Mouse (Mus musculus) retina, postnatal 1 day (tissue): ENCODE data around the gene Hmgcr.
A peak's percentile ranks its signal among the peaks of the same experiment; 100 is the strongest.

Experiments used
- DNase-seq: peaks from one replicate; pipeline ENCODE4 v3.0.0-alpha.2; 2012

The Hmgcr gene

GRCm38 (mm10) chr13:96670406-96671077 lies at the start of gene Hmgcr:
Gene Hmgcr, minus strand, starts transcription at chr13:96670936.
- DNase-seq: peak; percentile 99

- no peak for DNase-seq
Observed at GRCm38 (mm10) chr13:96720003-96720402, 49.3 kb upstream of the Hmgcr start.

- no peak for DNase-seq
Observed at GRCm38 (mm10) chr13:96717821-96718220, 47.1 kb upstream of the Hmgcr start.

DNA sequence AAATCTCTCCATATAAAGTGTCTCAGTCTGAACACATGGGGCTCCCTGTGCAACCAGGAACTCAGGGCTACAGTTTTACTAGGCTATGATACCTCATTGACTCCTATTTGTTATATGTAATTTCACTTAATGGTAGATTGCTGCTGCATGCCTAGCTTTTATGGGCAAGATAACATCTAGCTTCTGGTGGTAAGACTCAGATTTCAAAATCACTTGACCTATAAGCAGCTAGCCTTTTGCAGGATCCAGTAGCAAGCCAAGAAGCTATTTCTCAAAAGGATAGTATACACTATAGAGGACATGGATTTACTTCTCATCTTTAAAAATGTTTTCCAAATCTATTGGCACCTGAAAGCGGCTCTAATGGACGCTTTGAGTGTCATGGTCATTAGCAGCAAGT lies 45.6 kb upstream of the Hmgcr start:
- DNase-seq: no peak

- no peak for DNase-seq
Observed at GRCm38 (mm10) chr13:96709269-96710233, 38.8 kb upstream of the Hmgcr start.

- no peak for DNase-seq
Observed at GRCm38 (mm10) chr13:96702567-96703278, 32.0 kb upstream of the Hmgcr start.

DNA sequence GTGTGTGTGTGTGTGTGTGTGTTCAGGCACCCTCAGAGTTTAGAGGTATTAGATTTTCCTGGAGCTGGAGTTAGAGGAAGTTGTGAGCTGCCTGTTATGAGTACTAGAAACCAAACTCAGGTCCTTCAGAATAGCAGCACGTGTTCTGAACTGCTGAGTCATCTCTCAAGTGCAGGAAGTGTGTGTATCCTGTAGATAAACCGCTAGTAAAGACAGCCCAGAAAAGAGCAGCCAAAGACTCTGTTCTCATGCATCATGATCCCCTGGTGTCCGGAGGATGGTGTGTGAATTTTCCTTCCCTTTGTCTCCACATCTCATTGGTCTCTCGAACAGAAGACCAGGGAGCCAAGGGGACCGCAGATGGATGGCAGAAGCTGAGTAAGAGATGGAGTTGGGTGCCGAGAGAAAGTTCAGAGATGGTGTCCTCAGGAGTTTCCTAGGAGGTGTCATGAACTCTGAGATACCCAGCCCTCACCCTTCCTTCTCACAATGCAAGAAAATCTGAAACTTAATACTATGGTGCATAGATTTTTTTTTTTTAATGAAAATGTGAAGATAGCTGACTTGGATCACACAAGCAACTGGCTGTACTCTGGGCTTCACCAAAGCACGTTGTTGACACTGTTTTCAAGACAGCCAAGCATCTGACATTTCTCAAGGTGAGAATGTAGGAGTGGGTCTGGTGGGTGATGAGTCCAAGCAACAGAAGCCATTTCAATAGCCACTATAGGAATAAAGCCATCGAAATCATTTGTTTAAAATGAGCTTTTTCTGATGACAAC lies 27.3 kb upstream of the Hmgcr start:
- no peak for DNase-seq

DNA sequence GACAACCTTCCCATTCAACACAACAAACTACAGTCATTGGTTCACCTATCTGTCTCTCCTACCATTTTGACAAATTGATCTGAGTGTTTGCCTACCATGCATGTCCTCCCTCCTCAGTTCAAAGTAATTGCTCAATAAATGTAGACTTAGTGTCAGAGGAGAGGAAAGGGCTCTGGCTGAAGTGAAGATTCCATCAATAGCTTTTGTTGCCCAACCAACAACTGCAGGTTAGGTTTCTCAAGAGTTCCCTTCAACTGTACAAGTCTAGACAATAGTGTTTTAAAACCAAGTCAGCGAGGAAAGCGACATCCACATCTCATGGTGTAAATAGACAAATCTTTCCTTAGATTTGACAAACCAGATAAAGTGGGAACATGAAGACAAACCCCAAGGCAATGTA lies 24.7 kb upstream of the Hmgcr start:
- no peak for DNase-seq

DNA sequence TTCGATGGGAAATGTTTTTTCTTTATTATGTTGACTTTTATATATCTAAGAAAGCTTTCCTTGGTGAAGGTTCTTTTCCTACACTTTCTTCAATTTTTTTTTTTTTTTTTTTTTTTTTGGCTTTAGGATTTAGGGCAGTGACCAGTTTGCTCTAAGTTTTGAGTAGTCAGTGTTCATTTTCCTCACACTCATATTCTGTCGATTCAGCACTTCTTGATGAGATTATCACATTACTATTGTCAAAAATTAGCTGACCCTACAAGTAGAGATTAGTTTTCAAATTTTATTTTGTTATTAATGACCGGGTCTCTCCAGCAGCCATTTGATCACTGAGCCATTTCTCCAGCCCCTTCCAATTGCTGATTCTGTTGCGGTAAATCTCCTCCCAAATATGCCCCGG lies 19.2 kb upstream of the Hmgcr start:
- DNase-seq: no peak

GRCm38 (mm10) chr13:96687261-96687660 lies 16.5 kb upstream of the Hmgcr start:
- no peak for DNase-seq

- no peak for DNase-seq
Observed at GRCm38 (mm10) chr13:96684779-96685178, 14.0 kb upstream of the Hmgcr start.

GRCm38 (mm10) chr13:96681088-96681620 lies 10.4 kb upstream of the Hmgcr start:
- DNase-seq: no peak

DNA sequence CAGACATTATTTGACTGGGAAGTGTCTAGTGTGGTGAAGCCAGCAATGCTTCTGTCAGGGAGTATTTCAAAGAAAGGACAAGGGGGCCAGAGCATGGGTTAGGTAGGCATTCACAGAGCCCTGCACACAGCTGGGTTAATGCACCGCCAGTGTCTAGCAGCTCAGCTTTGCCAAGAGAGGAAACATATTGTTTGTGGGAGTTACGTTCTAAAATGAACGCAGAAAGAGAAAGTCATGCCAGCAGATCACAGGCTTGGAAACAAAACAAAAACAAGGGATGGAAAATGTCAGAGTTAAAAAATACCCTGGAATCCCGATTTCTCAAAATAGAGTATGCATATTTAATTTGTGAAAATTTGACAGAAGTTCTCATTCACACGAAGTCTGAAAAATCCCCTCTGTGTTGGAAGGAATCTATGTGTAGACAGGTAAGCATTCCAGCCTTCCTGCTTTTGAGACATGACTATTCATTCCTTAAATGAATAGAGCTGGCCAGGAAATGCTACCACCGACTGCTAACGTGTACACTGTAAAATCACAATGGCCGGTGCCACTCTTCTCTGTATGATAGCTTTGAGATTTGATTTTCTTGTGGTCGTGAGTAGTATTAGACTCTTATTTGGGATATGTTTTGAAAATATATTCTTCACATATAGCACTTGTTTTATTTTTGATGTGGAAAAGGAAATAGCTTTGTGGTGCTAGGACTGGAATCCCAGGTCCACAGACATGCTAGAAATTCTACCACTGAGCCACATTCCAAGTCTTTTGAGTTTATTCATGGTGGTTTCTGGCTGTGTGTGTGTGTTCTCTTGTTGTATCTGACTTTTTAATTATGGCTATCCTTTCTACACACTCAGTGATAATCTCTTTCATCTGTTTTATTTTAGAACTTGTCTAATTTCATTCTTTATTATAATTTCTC lies 9.7 kb upstream of the Hmgcr start:
- no peak for DNase-seq

- DNase-seq: no peak
Observed at GRCm38 (mm10) chr13:96678616-96679015, 7.9 kb upstream of the Hmgcr start.

DNA sequence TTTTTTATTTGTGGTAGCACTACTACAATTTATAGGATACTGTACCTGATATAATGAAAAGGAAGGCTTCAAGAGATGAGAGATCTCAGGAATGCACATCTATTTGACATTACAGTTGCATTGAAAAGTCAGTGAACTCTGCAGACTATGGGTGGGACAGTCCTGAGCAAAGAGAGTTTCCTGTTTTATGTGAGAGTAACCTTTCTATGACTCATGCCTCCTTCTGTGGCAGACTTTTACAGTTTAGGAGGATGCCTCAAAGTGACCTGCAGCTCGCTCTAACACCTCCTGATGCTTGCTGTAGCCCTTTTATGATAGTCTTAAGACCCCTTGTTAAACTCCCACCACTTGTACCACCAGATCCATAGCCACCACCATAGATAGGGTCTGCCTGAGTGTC lies 6.3 kb upstream of the Hmgcr start:
- DNase-seq: no peak

DNA sequence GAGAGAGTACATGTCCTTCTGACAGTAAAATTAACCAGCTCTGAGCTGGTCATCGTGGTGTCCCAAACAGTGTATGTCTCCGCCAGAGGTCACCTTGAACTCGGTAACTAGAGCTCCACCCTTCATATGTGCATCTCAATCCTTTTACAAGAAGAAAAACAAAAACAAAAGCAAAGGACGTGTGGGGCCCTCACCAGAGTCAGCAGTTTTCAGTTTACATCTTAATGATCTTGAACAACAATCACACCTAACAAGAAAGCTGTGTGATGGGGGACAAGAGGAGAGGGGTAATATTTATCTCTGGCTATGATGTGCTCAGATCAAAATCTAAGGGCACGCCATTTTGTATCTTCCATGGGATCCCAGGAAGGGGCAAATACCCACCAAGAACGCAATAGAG lies 5.0 kb upstream of the Hmgcr start:
- no peak for DNase-seq

DNA sequence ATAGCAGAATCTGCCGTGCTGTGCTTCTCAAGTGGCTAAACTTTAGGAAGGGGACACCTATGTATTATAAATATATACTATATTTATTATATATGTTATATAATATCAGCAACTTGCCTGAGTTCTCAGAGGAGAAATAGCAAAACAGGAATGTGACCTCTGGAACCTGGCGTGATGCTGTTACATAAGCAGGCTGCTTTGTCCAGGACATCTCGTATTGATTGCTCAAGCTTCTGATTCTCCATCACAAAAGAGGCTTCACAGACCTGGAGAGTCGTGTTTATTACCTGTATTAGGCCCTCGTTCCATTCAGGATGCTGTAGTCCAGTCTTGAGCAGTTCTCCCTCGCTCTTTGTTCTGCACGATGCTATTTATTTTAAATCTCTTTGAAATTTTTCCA lies 3.1 kb upstream of the Hmgcr start:
- no peak for DNase-seq

DNA sequence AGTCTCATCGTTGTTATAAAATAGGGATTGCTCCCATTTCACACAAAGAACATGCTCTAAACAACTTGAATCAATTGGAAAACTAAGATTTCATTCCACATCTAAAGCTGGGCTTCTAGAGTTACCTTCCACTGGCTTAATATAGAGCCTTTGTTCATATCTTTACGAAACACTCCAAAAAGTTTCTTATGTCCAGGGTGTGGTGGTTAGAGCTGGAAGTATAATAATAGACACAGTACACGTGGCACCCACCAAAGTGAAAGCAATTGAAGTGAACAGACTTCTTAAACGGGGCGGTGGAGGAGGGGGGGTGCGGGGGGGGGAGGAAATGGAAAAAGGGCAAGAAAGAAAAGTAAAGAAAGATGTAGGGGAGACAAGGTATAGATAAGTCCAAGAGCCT lies 1.5 kb upstream of the Hmgcr start:
- no peak for DNase-seq

DNA sequence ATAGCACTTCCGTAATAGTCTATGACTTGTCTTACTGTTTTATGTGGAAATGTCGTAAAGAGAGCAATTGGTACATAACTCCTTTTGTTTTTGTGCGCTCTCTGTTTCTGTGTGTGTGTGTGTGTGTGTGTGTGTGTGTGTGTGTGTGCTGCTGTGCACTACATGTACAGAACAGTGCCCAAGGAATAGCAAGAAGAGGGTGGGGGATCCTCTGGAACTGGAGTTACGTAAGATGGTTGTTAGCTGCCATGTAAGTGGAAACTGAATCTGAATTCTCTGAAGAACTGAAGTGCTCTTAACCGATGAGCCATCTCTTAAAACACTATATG lies 1.1 kb upstream of the Hmgcr start:
- peak; percentile 23 for DNase-seq

GRCm38 (mm10) chr13:96671078-96671905 lies 556 bp upstream of the Hmgcr start:
- DNase-seq: no peak

DNA sequence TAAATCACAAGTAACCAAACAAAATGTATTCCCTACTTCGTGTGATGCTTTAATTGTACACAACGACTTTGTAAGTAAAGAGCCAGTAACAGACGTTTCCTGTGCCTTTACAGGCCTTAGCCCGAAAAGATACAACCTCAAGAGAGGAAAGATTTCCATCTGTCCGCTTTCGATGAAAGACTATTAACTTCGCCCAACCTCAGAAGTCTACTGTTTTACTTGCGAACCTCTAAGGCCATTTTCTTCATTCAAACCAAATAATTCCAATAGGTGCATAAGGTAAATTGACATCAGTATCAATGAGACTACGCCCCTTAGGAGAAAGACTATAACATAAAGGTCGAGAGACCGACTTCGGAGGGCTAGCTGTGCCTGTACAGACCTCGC lies 724 bp downstream of the Hmgcr start:
- DNase-seq: no peak
